Mouse (Mus musculus): ENCODE measurements at regions not wholly inside any gene's neighbourhood (a gene's known extent, or its start where the extent isn't known, plus 50 kb on each side); places are given as distances from the start of the nearest gene placed in this dataset.

DNA sequence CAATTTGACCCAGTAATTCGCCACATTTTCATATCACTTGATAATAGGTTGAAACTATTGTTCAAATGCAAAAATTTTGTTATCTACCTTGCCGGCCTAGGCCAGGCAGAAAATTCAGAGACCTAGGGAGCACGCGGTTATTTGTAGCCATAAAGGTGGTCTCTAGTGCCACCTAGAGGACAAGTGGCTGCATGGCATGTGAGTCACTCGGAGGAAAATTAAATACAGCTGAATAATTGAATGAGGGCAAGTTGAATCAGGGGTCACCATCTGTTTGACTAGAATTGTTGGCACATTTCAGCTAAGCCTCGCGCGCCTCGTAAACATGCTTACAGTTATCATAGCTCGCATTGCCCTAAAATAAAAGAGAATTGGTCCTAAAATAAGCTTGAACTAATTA is 427.4 kb downstream of the Zfp536 start:
- peak; percentile 94 for TF ChIP-seq CTCF (conservative IDR thresholded peaks at IDR 0.05; ENCODE audit: insufficient read depth, insufficient read length, low read depth, low read length)
- no peak for TF ChIP-seq POLR2A (IDR thresholded peaks at IDR 0.05; ENCODE audit: low read depth, low read length)

Data from kidney, adult 2 months (tissue).